In genomic region chr1:127985391-127985790, GRCm38 (mm10) we compare ENCODE assay signal across 25 mouse cellular contexts.
DNase-seq lines count a peak whose midpoint lies in the region; ATAC-seq lines count a peak whose summit lies in the region.
"Had no signal": no experiment of that assay in that cellular context is flagged by ENCODE, and none has a peak within 500 bp of the region (broad histone marks: within the 10 kb centered on the region; RNA-seq: fewer than 3 reads in every experiment).

No protein-coding gene starts in this region.

- 23% methylated on average over 3 of the region's 3 CpGs for WGBS in intestine, embryonic 14.5 days
- 22% methylated on average over 3 of the region's 3 CpGs for WGBS in intestine, embryonic 16.5 days
- WGBS in neural tube, embryonic 11.5 days, result 12% methylated on average over 3 of the region's 3 CpGs
- WGBS in neural tube, embryonic 15.5 days, result 16% methylated on average over 3 of the region's 3 CpGs
- WGBS in embryonic facial prominence, embryonic 11.5 days, result 21% methylated on average over 3 of the region's 3 CpGs

- no peak for DNase-seq in intestine, embryonic 14.5 days (ENCODE audit: low spot score)
- DNase-seq in neural tube, embryonic 11.5 days (ENCODE audit: low spot score), result peak; percentile 21
- DNase-seq in embryonic facial prominence, embryonic 11.5 days (ENCODE audit: low spot score), result peak; percentile 39
- no peak for DNase-seq in cerebellum, postnatal 4 days (ENCODE audit: low spot score in 2 of 2)
- no peak for DNase-seq in left cerebral cortex, adult 8-10 months (ENCODE audit: low spot score in 2 of 2)
- DNase-seq: adrenal gland, postnatal 36 days; cerebellum, adult 11-12 months; cerebellum, postnatal 25 days; heart, adult 11 months; heart, postnatal 14 days; kidney, postnatal 10 days; lung, postnatal 14 days; right cerebral cortex, postnatal 14 days; spleen, adult 18-20 months; thymus, postnatal 4 days had no signal

- H3K9me3 ChIP-seq in intestine, embryonic 14.5 days (ENCODE audit: control insufficient read depth, low read length), result no peaks in the 10 kb centered on the region
- H3K9me3 ChIP-seq in intestine, embryonic 16.5 days (ENCODE audit: control insufficient read depth, low read length), result no peaks in the 10 kb centered on the region
- H3K9me3 ChIP-seq in neural tube, embryonic 11.5 days (ENCODE audit: control insufficient read depth, low read length), result no peaks in the 10 kb centered on the region
- H3K9me3 ChIP-seq in neural tube, embryonic 15.5 days (replicated peaks), result no peaks in the 10 kb centered on the region
- no peaks in the 10 kb centered on the region for H3K9me3 ChIP-seq in embryonic facial prominence, embryonic 11.5 days (replicated peaks; ENCODE audit: control insufficient read depth, low read length)
- H3K9me3 ChIP-seq: forebrain, embryonic 10.5 days; heart, embryonic 12.5 days; hindbrain, embryonic 15.5 days; limb, embryonic 15.5 days; megakaryocyte, embryonic 14.5 days had no signal

- no peak overlapping the region for H3K4me2 ChIP-seq in intestine, embryonic 14.5 days (ENCODE audit: low read length)
- no peak overlapping the region for H3K4me2 ChIP-seq in intestine, embryonic 16.5 days (ENCODE audit: low read depth, low read length)
- H3K4me2 ChIP-seq in neural tube, embryonic 11.5 days (ENCODE audit: low read depth), result no peak overlapping the region
- no peak overlapping the region for H3K4me2 ChIP-seq in neural tube, embryonic 15.5 days
- no peak overlapping the region for H3K4me2 ChIP-seq in embryonic facial prominence, embryonic 11.5 days (ENCODE audit: low read depth, low read length)
- H3K4me2 ChIP-seq: heart, embryonic 12.5 days; hindbrain, embryonic 15.5 days; limb, embryonic 15.5 days had no signal

- no peak overlapping the region for H3K4me3 ChIP-seq in intestine, embryonic 14.5 days (ENCODE audit: low read depth, low read length)
- no peak overlapping the region for H3K4me3 ChIP-seq in intestine, embryonic 16.5 days (ENCODE audit: low read length)
- H3K4me3 ChIP-seq in neural tube, embryonic 11.5 days (ENCODE audit: low read depth, low read length), result no peak overlapping the region
- no peak overlapping the region for H3K4me3 ChIP-seq in neural tube, embryonic 15.5 days (replicated peaks)
- H3K4me3 ChIP-seq in embryonic facial prominence, embryonic 11.5 days (ENCODE audit: low read depth, low read length), result no peak overlapping the region
- H3K4me3 ChIP-seq: forebrain, embryonic 10.5 days; heart, embryonic 12.5 days; hindbrain, embryonic 15.5 days; layer of hippocampus, adult 2 months; limb, embryonic 15.5 days; megakaryocyte, embryonic 14.5 days had no signal

- H3K27me3 ChIP-seq in intestine, embryonic 14.5 days (replicated peaks; ENCODE audit: control insufficient read depth, insufficient read depth, low read length), result no peaks in the 10 kb centered on the region
- no peaks in the 10 kb centered on the region for H3K27me3 ChIP-seq in intestine, embryonic 16.5 days (replicated peaks; ENCODE audit: control insufficient read depth, insufficient read depth, low read length)
- no peaks in the 10 kb centered on the region for H3K27me3 ChIP-seq in neural tube, embryonic 11.5 days (ENCODE audit: control insufficient read depth, insufficient read depth, low read length)
- no peaks in the 10 kb centered on the region for H3K27me3 ChIP-seq in neural tube, embryonic 15.5 days (replicated peaks)
- H3K27me3 ChIP-seq in embryonic facial prominence, embryonic 11.5 days (ENCODE audit: control insufficient read depth, insufficient read depth, low read length), result no peaks in the 10 kb centered on the region
- H3K27me3 ChIP-seq: CH12.LX; heart, embryonic 12.5 days; hindbrain, embryonic 15.5 days; limb, embryonic 15.5 days; megakaryocyte, embryonic 14.5 days had no signal

- no peak overlapping the region for H3K9ac ChIP-seq in intestine, embryonic 14.5 days (ENCODE audit: low read length)
- H3K9ac ChIP-seq in intestine, embryonic 16.5 days (ENCODE audit: low read depth, low read length), result no peak overlapping the region
- no peak overlapping the region for H3K9ac ChIP-seq in neural tube, embryonic 11.5 days (ENCODE audit: low read length)
- no peak overlapping the region for H3K9ac ChIP-seq in neural tube, embryonic 15.5 days (replicated peaks)
- H3K9ac ChIP-seq in embryonic facial prominence, embryonic 11.5 days (replicated peaks; ENCODE audit: low read length), result no peak overlapping the region
- H3K9ac ChIP-seq: heart, embryonic 12.5 days; hindbrain, embryonic 15.5 days; limb, embryonic 15.5 days had no signal

- H3K4me1 ChIP-seq in intestine, embryonic 14.5 days (replicated peaks; ENCODE audit: control insufficient read depth, insufficient read depth, low read length), result no peaks in the 10 kb centered on the region
- H3K4me1 ChIP-seq in intestine, embryonic 16.5 days (ENCODE audit: control insufficient read depth, insufficient read depth, low read length), result peaks cover 5% of the 10 kb centered on the region; the same call in 1 of the 2 replicates
- no peaks in the 10 kb centered on the region for H3K4me1 ChIP-seq in neural tube, embryonic 11.5 days (ENCODE audit: control insufficient read depth, insufficient read depth, low read length)
- H3K4me1 ChIP-seq in neural tube, embryonic 15.5 days, result peaks cover 4% of the 10 kb centered on the region
- H3K4me1 ChIP-seq in embryonic facial prominence, embryonic 11.5 days (ENCODE audit: control insufficient read depth, insufficient read depth, low read length), result no peaks in the 10 kb centered on the region
- H3K4me1 ChIP-seq: limb, embryonic 15.5 days had no signal

- H3K27ac ChIP-seq in intestine, embryonic 14.5 days (ENCODE audit: low read depth), result peak overlapping the region; percentile 3; the same call in 1 of the 2 replicates
- no peak overlapping the region for H3K27ac ChIP-seq in intestine, embryonic 16.5 days (ENCODE audit: low read length)
- no peak overlapping the region for H3K27ac ChIP-seq in neural tube, embryonic 11.5 days (ENCODE audit: low read depth, low read length)
- no peak overlapping the region for H3K27ac ChIP-seq in neural tube, embryonic 15.5 days (replicated peaks)
- no peak overlapping the region for H3K27ac ChIP-seq in embryonic facial prominence, embryonic 11.5 days (replicated peaks; ENCODE audit: low read depth, low read length)
- H3K27ac ChIP-seq: forebrain, embryonic 10.5 days; hindbrain, embryonic 15.5 days; layer of hippocampus, adult 2 months; limb, embryonic 15.5 days had no signal

- no peak for ATAC-seq in intestine, embryonic 14.5 days (replicated peaks; ENCODE audit: low FRiP score, low TSS enrichment, low read depth)
- ATAC-seq in intestine, embryonic 16.5 days, result no peak
- no peak for ATAC-seq in neural tube, embryonic 11.5 days (ENCODE audit: insufficient read depth, low FRiP score, low TSS enrichment)
- no peak for ATAC-seq in neural tube, embryonic 15.5 days (ENCODE audit: low FRiP score)
- ATAC-seq in embryonic facial prominence, embryonic 11.5 days (replicated peaks; ENCODE audit: insufficient number of reproducible peaks, low FRiP score, low TSS enrichment, low read depth), result no peak
- ATAC-seq: midbrain, embryonic 16.5 days had no signal

- H3K36me3 ChIP-seq in intestine, embryonic 14.5 days (ENCODE audit: control insufficient read depth, insufficient read depth, low read length), result no peaks in the 10 kb centered on the region
- no peaks in the 10 kb centered on the region for H3K36me3 ChIP-seq in intestine, embryonic 16.5 days (ENCODE audit: control insufficient read depth, insufficient read depth, low read length)
- H3K36me3 ChIP-seq in neural tube, embryonic 11.5 days (ENCODE audit: control insufficient read depth, insufficient read depth, low read length), result no peaks in the 10 kb centered on the region
- H3K36me3 ChIP-seq in neural tube, embryonic 15.5 days, result no peaks in the 10 kb centered on the region
- no peaks in the 10 kb centered on the region for H3K36me3 ChIP-seq in embryonic facial prominence, embryonic 11.5 days (replicated peaks; ENCODE audit: control insufficient read depth, insufficient read depth, low read depth, low read length)
- H3K36me3 ChIP-seq: heart, embryonic 12.5 days; hindbrain, embryonic 15.5 days; limb, embryonic 15.5 days had no signal

Comparison
In these comparisons a context has a peak if more than half of its experiments do, and no peak if none do; other contexts are left out.
1. DNase-seq: peak in neural tube, embryonic 11.5 days (single experiment) and embryonic facial prominence, embryonic 11.5 days (single experiment); none in intestine, embryonic 14.5 days (single experiment), cerebellum, postnatal 4 days (0 of 2) and left cerebral cortex, adult 8-10 months (0 of 2).